Mouse (Mus musculus): ENCODE results near the gene Pgam2.

Gene Pgam2

DNA sequence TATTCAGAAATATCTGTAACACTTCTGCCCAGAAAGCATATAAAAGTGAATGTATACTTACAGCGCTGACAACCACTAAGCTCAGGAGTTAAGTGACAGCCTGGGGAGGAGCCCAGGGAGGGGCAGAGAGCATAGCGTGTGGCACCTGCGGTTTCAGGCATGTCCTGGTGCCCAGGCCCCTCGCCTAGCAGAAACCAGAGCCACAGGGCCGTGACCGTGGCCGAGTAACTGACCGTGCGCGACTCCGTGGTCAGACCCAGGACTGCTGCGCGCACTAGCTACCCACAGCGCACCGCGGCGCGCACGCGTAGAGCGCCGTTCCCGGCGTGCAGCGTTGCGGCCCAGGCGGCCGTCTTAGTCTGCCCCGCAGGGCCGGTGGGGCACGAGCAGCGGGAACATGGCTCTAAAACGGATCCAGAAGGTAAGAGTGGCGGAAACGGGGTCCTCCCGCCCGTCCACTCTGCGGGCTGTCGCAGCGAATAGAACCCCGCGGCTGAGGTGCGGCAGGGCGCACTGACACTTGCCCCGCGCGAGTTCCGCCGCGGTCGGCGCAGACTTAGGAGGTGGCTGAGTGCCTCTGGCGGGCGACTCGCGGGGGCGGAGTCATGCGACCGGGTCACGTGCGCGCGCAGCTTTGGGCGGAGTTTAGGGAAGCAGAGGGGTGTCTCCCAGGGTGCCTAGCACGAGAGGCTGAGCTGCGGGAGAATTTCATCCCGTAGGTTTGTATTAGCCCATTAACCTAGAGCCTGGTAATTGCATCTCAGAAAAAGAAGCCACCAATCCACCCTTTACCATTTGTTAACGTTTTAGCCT is 41.5 kb downstream of the Pgam2 start, which contains the start of gene Urgcp:
Gene Urgcp, minus strand, starts transcription at position 557 of the 813 bp plus-strand sequence.
- WGBS = under 1% methylated on average over 68 of the region's 68 CpGs

DNA sequence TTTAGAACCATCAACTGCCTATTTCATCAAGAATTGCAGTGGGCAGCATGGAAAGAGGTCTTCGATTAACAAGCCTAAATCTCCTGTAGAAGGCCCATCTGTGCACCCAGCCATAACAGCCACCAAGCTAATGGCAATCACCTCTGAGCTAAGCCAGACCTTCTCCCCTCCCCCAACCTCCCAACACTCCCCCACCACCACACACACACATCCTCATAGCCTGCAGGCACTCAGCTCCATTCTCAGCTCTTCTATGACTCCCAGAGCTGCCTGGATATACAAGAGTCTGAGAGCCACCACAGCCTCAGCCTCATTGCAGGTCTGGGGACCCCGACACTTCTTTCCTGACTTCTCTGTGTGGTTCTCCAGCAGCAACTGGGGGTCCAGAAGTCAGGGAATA is 49.8 kb downstream of the Pgam2 start:
- WGBS = 97% methylated on average over 2 of the region's 2 CpGs

All from cerebral cortex, adult 2 months (tissue).